Mouse (Mus musculus): ENCODE results near the gene Evi5.
A peak's percentile ranks its signal among the peaks of the same experiment; 100 is the strongest.

The Evi5 gene

GRCm38 (mm10) chr5:107802621-107803020 is 72.3 kb downstream of the Evi5 start:
- DNase-seq (ENCODE audit: low spot score), result no peak

GRCm38 (mm10) chr5:107801234-107801633 is 73.7 kb downstream of the Evi5 start:
- no peak for DNase-seq (ENCODE audit: low spot score)

GRCm38 (mm10) chr5:107798290-107798689 is 76.6 kb downstream of the Evi5 start:
- no peak for DNase-seq (ENCODE audit: low spot score)

GRCm38 (mm10) chr5:107793927-107794326 is 81.0 kb downstream of the Evi5 start:
- DNase-seq (ENCODE audit: low spot score), result no peak

- DNase-seq (ENCODE audit: low spot score), result no peak
These were observed 81.6 kb downstream of the Evi5 start for GRCm38 (mm10) chr5:107793258-107793657.

GRCm38 (mm10) chr5:107792516-107792915 is 82.4 kb downstream of the Evi5 start:
- no peak for DNase-seq (ENCODE audit: low spot score)

- no peak for DNase-seq (ENCODE audit: low spot score)
These were observed 82.9 kb downstream of the Evi5 start for GRCm38 (mm10) chr5:107791966-107792365.

GRCm38 (mm10) chr5:107789492-107789891 is 85.4 kb downstream of the Evi5 start:
- DNase-seq (ENCODE audit: low spot score), result peak; percentile 21

GRCm38 (mm10) chr5:107787682-107788443 is 87.0 kb downstream of the Evi5 start:
- DNase-seq (ENCODE audit: low spot score), result no peak

- no peak for DNase-seq (ENCODE audit: low spot score)
These were observed 92.5 kb downstream of the Evi5 start for GRCm38 (mm10) chr5:107782360-107782759.

- no peak for DNase-seq (ENCODE audit: low spot score)
These were observed 96.1 kb downstream of the Evi5 start for GRCm38 (mm10) chr5:107778763-107779162.

GRCm38 (mm10) chr5:107777545-107777830 is 97.4 kb downstream of the Evi5 start:
- no peak for DNase-seq (ENCODE audit: low spot score)

- DNase-seq (ENCODE audit: low spot score), result no peak
These were observed 97.9 kb downstream of the Evi5 start for GRCm38 (mm10) chr5:107776777-107777544.

- DNase-seq (ENCODE audit: low spot score), result no peak
These were observed 99.0 kb downstream of the Evi5 start for GRCm38 (mm10) chr5:107775875-107776274.

- DNase-seq (ENCODE audit: low spot score), result no peak
These were observed 102.9 kb downstream of the Evi5 start for GRCm38 (mm10) chr5:107772049-107772448.

GRCm38 (mm10) chr5:107768224-107768623 is 106.7 kb downstream of the Evi5 start:
- DNase-seq (ENCODE audit: low spot score), result no peak

- DNase-seq (ENCODE audit: low spot score), result no peak
These were observed 109.0 kb downstream of the Evi5 start for GRCm38 (mm10) chr5:107765946-107766345.

- no peak for DNase-seq (ENCODE audit: low spot score)
These were observed 110.4 kb downstream of the Evi5 start for GRCm38 (mm10) chr5:107764486-107764885.

- DNase-seq (ENCODE audit: low spot score), result no peak
These were observed 111.2 kb downstream of the Evi5 start for GRCm38 (mm10) chr5:107763674-107764073.

- no peak for DNase-seq (ENCODE audit: low spot score)
These were observed 115.8 kb downstream of the Evi5 start for GRCm38 (mm10) chr5:107759121-107759520.

- no peak for DNase-seq (ENCODE audit: low spot score)
These were observed 118.8 kb downstream of the Evi5 start for GRCm38 (mm10) chr5:107756072-107756471.

GRCm38 (mm10) chr5:107754740-107755139 is 120.2 kb downstream of the Evi5 start:
- DNase-seq (ENCODE audit: low spot score), result no peak

GRCm38 (mm10) chr5:107753656-107754055 is 121.3 kb downstream of the Evi5 start:
- DNase-seq (ENCODE audit: low spot score), result no peak

Data from urinary bladder, postnatal 14 days (tissue).